Mouse (Mus musculus) liver, postnatal 0 days (tissue): Measurements from ENCODE around the gene Dhcr24.

ENCODE experiments used
- CTCF ChIP-seq: sonication (generic); IDR thresholded peaks from 2 replicates; pipeline ENCODE4 v1.5.1; 2016; ENCODE audit warnings: antibody characterized with exemption, low read depth
- EP300 ChIP-seq: IDR thresholded peaks from 2 replicates; pipeline ENCODE4 v1.6.1; 2016; ENCODE audit warnings: antibody characterized with exemption, low read depth, mild to moderate bottlenecking

GRCm38 (mm10) chr4:106618898-106619297 lies 58.1 kb downstream of the Dhcr24 start:
- TF ChIP-seq CTCF (no peak), EP300 (no peak)
